Mouse (Mus musculus) heart, postnatal 0 days (tissue): ENCODE measurements around the gene Rbm39. TPM values are rescaled to one million over a fixed set of nuclear protein-coding genes. Genes with fewer than 3 reads are reported as not detected.

Experiments used
- ATAC-seq: fragments of 200-750 bp; cut with Nextera tagmentation; 2 replicates; pipeline ENCODE4 v1.8.0; 2017; ENCODE audit warnings: low read depth, moderate number of reproducible peaks, moderate library complexity; ENCODE audit not compliant: insufficient read depth
- DNase-seq: peaks from one replicate; pipeline ENCODE4 v3.0.0-alpha.2; 2016; ENCODE audit warnings: low spot score
- H3K27ac ChIP-seq: fragments of 300-500 bp; sonication (generic); 2 replicates; pipeline ENCODE4 v1.5.1; 2014; ENCODE audit warnings: low read depth, mild to moderate bottlenecking
- H3K27me3 ChIP-seq: fragments of 300-500 bp; sonication (generic); 2 replicates; pipeline ENCODE4 v1.6.1; 2014; ENCODE audit warnings: low read length, mixed read lengths; ENCODE audit not compliant: control insufficient read depth, insufficient read depth
- H3K36me3 ChIP-seq: fragments of 300-500 bp; sonication (generic); replicated peaks from 2 replicates; pipeline ENCODE4 v1.6.1; 2014; ENCODE audit warnings: low read length, mixed read lengths; ENCODE audit not compliant: control insufficient read depth, insufficient read depth
- H3K4me1 ChIP-seq: fragments of 300-500 bp; sonication (generic); 2 replicates; pipeline ENCODE4 v1.6.1; 2014; ENCODE audit warnings: antibody characterized with exemption; ENCODE audit not compliant: control insufficient read depth, insufficient read depth
- H3K4me2 ChIP-seq: fragments of 300-500 bp; sonication (generic); 2 replicates; pipeline ENCODE4 v1.6.1; 2014; ENCODE audit warnings: low read depth, mild to moderate bottlenecking, low read length, moderate library complexity
- H3K4me3 ChIP-seq: fragments of 300-500 bp; sonication (generic); 2 replicates; pipeline ENCODE4 v1.5.1; 2014; ENCODE audit warnings: low read depth, low read length
- H3K9ac ChIP-seq: fragments of 300-500 bp; sonication (generic); replicated peaks from 2 replicates; pipeline ENCODE4 v1.6.1; 2014; ENCODE audit warnings: low read depth, low read length, mixed read lengths
- H3K9me3 ChIP-seq: fragments of 300-500 bp; sonication (generic); replicated peaks from 2 replicates; pipeline ENCODE4 v1.6.1; 2016; ENCODE audit warnings: low read length; ENCODE audit not compliant: control insufficient read depth
- CTCF ChIP-seq: IDR thresholded peaks from 2 replicates; pipeline ENCODE4 v1.5.1; 2016; ENCODE audit warnings: antibody characterized with exemption, control low read depth, low read depth
- EP300 ChIP-seq: IDR thresholded peaks from 2 replicates; pipeline ENCODE4 v1.6.1; 2016; ENCODE audit warnings: antibody characterized with exemption, low read depth
- WGBS: fragments of 180-500 bp; shearing (Covaris S2); extraction: QIAGEN DNeasy Blood & Tissue Kit; methylation state at CpG from one replicate; pipeline ENCODE4 v1.1.7; 2014; 5-methylcytosine and 5-hydroxymethylcytosine counted together
- polyA plus RNA-seq: library from polyadenylated mRNA; unstranded; fragments of >200 nt; fragmentation: Nextera tagmentation; extraction: Ambion mirVana; gene quantifications from 2 replicates; pipeline ENCODE4 v1.2.1, GENCODE M21; 2015
- total RNA-seq: library from RNA; depleted of rRNA; stranded (reverse); fragments of >200 nt; gene quantifications from 2 replicates; pipeline ENCODE4 v1.2.3, GENCODE M21; 2014; ENCODE audit warnings: low replicate concordance

Rbm39 gene
- total and polyA plus RNA-seq, 2 experiments from 2014 or later: 272 to 315 TPM

GRCm38 (mm10) chr2:156217786-156218185 lies 37.7 kb upstream of the Rbm39 start:
- H3K4me1 ChIP-seq: no peaks in the 10 kb centered on the region
- no peaks in the 10 kb centered on the region for H3K27me3 ChIP-seq
- no peak for ATAC-seq
- H3K9me3 ChIP-seq: no peaks in the 10 kb centered on the region
- no peak overlapping the region for H3K4me2 ChIP-seq
- TF ChIP-seq EP300: no peak
- no peak for TF ChIP-seq CTCF
- DNase-seq: no peak
- no peak overlapping the region for H3K27ac ChIP-seq
- no peak overlapping the region for H3K9ac ChIP-seq
- WGBS: 66% methylated on average over 1 of the region's 1 CpGs
- no peak overlapping the region for H3K4me3 ChIP-seq
- H3K36me3 ChIP-seq: no peaks in the 10 kb centered on the region

DNA sequence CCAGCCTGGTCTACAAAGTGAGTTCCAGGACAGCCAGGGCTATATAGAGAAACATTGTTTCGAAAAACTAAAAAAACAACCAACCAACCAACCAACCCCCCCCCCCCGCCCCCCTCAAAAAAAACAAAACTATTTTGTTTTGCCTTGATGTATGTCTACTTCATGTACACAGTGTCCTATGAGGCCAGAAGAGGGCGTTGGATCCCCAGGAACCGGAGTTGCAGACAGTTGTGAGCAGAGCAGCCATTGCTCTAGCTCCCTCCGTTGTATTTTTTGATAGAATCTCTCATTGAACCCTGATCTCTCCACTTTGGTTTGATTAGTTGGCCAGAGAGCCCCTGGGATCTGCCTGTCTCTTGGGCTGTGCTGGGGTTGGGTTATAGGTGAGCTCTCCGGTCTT lies 23.9 kb upstream of the Rbm39 start:
- TF ChIP-seq EP300 (no peak), CTCF (no peak)
- H3K4me2 ChIP-seq: no peak overlapping the region
- H3K36me3 ChIP-seq: no peaks in the 10 kb centered on the region
- no peak overlapping the region for H3K9ac ChIP-seq
- WGBS: 92% methylated on average over 6 of the region's 6 CpGs
- no peaks in the 10 kb centered on the region for H3K9me3 ChIP-seq
- no peaks in the 10 kb centered on the region for H3K27me3 ChIP-seq
- peaks cover 25% of the 10 kb centered on the region for H3K4me1 ChIP-seq
- DNase-seq: no peak
- no peak overlapping the region for H3K4me3 ChIP-seq
- H3K27ac ChIP-seq: no peak overlapping the region
- no peak for ATAC-seq

GRCm38 (mm10) chr2:156202848-156203437 lies 22.9 kb upstream of the Rbm39 start:
- H3K27ac ChIP-seq: peak overlapping the region; percentile 76
- H3K9me3 ChIP-seq: no peaks in the 10 kb centered on the region
- peak overlapping the region; percentile 26; the same call in 1 of the 2 replicates for H3K9ac ChIP-seq
- no peak for TF ChIP-seq CTCF
- TF ChIP-seq EP300: no peak
- no peaks in the 10 kb centered on the region for H3K36me3 ChIP-seq
- ATAC-seq: peak; percentile 58
- DNase-seq: peak; percentile 57
- H3K4me2 ChIP-seq: peak overlapping the region; percentile 1; the same call in 1 of the 2 replicates
- no peaks in the 10 kb centered on the region for H3K27me3 ChIP-seq
- peaks cover 25% of the 10 kb centered on the region for H3K4me1 ChIP-seq
- H3K4me3 ChIP-seq: no peak overlapping the region
- 12% methylated on average over 3 of the region's 3 CpGs for WGBS

GRCm38 (mm10) chr2:156201486-156201885 lies 21.4 kb upstream of the Rbm39 start:
- no peaks in the 10 kb centered on the region for H3K9me3 ChIP-seq

DNA sequence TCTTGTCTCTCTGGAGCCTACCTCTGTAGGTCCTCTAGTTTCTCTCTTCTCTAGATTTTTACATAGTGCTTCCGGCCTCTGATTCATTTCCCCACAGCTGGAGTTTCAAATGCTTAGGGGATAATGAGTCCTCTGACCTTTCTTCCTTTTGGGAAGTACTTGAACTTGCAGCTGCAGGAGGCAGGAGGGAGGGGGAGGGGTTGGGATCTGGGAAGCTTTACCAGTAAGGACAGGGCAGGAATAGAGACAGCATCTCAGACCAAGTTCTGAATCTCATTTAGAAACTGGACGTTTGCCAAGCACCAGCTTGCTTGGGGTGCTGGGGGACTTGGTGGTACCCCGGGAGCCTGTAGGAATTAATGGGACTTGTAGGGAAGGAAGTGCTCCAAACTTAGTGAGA lies 19.9 kb upstream of the Rbm39 start:
- ATAC-seq: no peak
- H3K4me1 ChIP-seq: peaks cover 28% of the 10 kb centered on the region

More at GRCm38 (mm10) chr2:156201486-156201885, 21.4 kb upstream of the Rbm39 start:
- no peak overlapping the region for H3K9ac ChIP-seq
- DNase-seq (no peak), ATAC-seq (no peak)
- H3K4me3 ChIP-seq: no peak overlapping the region
- H3K27ac ChIP-seq: no peak overlapping the region
- H3K27me3 ChIP-seq: no peaks in the 10 kb centered on the region
- H3K4me2 ChIP-seq: no peak overlapping the region
- H3K4me1 ChIP-seq: peaks cover 25% of the 10 kb centered on the region
- WGBS: 88% methylated on average over 4 of the region's 4 CpGs
- no peak for TF ChIP-seq CTCF
- no peak for TF ChIP-seq EP300
- no peaks in the 10 kb centered on the region for H3K36me3 ChIP-seq

More for the DNA sequence above, 19.9 kb upstream of the Rbm39 start:
- H3K36me3 ChIP-seq: no peaks in the 10 kb centered on the region
- H3K27me3 ChIP-seq: no peaks in the 10 kb centered on the region
- no peaks in the 10 kb centered on the region for H3K9me3 ChIP-seq
- DNase-seq: no peak
- no peak overlapping the region for H3K27ac ChIP-seq
- H3K4me3 ChIP-seq: no peak overlapping the region
- H3K9ac ChIP-seq: no peak overlapping the region
- no peak overlapping the region for H3K4me2 ChIP-seq
- 56% methylated on average over 3 of the region's 3 CpGs for WGBS
- no peak for TF ChIP-seq EP300
- no peak for TF ChIP-seq CTCF
